Mouse (Mus musculus): ENCODE results near the gene Cdc42bpg.
A peak's percentile ranks its signal among the peaks of the same experiment; 100 is the strongest.

Gene Cdc42bpg

GRCm38 (mm10) chr19:6349215-6349983 is 43.1 kb downstream of the Cdc42bpg start:
- DNase-seq (ENCODE audit: low spot score) = no peak

GRCm38 (mm10) chr19:6351431-6352106 is 45.3 kb downstream of the Cdc42bpg start:
- no peak for DNase-seq (ENCODE audit: low spot score)

GRCm38 (mm10) chr19:6352107-6352505 is 45.9 kb downstream of the Cdc42bpg start:
- no peak for DNase-seq (ENCODE audit: low spot score)

GRCm38 (mm10) chr19:6354030-6354429 is 47.8 kb downstream of the Cdc42bpg start:
- DNase-seq (ENCODE audit: low spot score) = no peak

GRCm38 (mm10) chr19:6361291-6361690 is 55.0 kb downstream of the Cdc42bpg start:
- no peak for DNase-seq (ENCODE audit: low spot score)

GRCm38 (mm10) chr19:6363091-6363410 is 56.8 kb downstream of the Cdc42bpg start:
- no peak for DNase-seq (ENCODE audit: low spot score)

- peak; percentile 100 for DNase-seq (ENCODE audit: low spot score)
Measured at GRCm38 (mm10) chr19:6363411-6364240, 57.4 kb downstream of the Cdc42bpg start, which contains the start of gene Sf1. Gene Sf1, plus strand, starts transcription at chr19:6363690.

GRCm38 (mm10) chr19:6364317-6364725 is 58.1 kb downstream of the Cdc42bpg start:
- peak; percentile 91 for DNase-seq (ENCODE audit: low spot score)

- no peak for DNase-seq (ENCODE audit: low spot score)
Measured at GRCm38 (mm10) chr19:6364842-6365241, 58.6 kb downstream of the Cdc42bpg start.

- DNase-seq (ENCODE audit: low spot score) = no peak
Measured at GRCm38 (mm10) chr19:6370175-6370574, 63.9 kb downstream of the Cdc42bpg start.

GRCm38 (mm10) chr19:6372433-6372832 is 66.2 kb downstream of the Cdc42bpg start:
- no peak for DNase-seq (ENCODE audit: low spot score)

GRCm38 (mm10) chr19:6373539-6374400 is 67.5 kb downstream of the Cdc42bpg start:
- peak; percentile 79 for DNase-seq (ENCODE audit: low spot score)

- DNase-seq (ENCODE audit: low spot score) = no peak
Measured at GRCm38 (mm10) chr19:6374571-6374970, 68.3 kb downstream of the Cdc42bpg start.

Data from layer of hippocampus, adult 11-12 months (tissue).